Mouse (Mus musculus): ENCODE results near the gene Melk.

DNA sequence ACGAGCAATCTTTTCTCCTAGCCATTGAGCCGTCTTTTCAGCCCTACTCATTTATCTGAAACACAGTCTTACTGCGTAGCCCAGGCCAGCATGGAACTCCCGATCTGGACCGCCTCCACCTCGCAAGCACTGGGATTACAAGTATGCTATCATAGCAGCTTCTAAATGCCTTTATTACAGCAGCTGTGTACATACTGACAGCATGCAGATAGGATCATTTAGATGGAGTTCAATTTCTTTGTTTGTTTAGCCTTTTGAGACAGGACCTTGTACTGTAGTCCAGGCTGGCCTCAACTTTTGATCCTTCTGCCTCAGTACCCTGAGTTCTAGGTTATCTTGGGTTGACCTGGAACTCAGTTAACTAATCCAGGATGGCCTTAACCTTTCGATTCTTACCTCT is 61.0 kb downstream of the Melk start:
- TF ChIP-seq CTCF (IDR thresholded peaks at IDR 0.05; ENCODE audit: extremely low read depth, insufficient read depth, low read length) (no peak), POLR2A (IDR thresholded peaks at IDR 0.05; ENCODE audit: extremely low read depth, insufficient read depth, low read length) (no peak)
